Mouse (Mus musculus) layer of hippocampus, adult 2 months (tissue): ENCODE results near the gene Vill. TPM values are rescaled to one million over a fixed set of nuclear protein-coding genes. Genes with fewer than 3 reads are reported as not detected.

Experiments
- DNase-seq, 2 experiments: peaks; one replicate each; pipeline ENCODE4 v3.0.0; 2022; ENCODE audit warnings: low spot score in 2 of 2
- H3K27ac ChIP-seq: fragments of 200-600 bp; 2 replicates; pipeline ENCODE4 v1.8.1; 2022
- H3K4me3 ChIP-seq: fragments of 200-600 bp; 2 replicates; pipeline ENCODE4 v1.8.1; 2022; ENCODE audit warnings: mild to moderate bottlenecking
- CTCF ChIP-seq: fragments of 200-600 bp; conservative IDR thresholded peaks from 2 replicates; pipeline ENCODE4 v1.8.1; 2022; ENCODE audit warnings: antibody characterized with exemption, mild to moderate bottlenecking, moderate library complexity
- total RNA-seq, 2 experiments: library from RNA; stranded (reverse); gene quantifications; 2 replicates each; pipeline ENCODE4 v1.2.3; 2021

The Vill gene
- total RNA-seq, 2 experiments from 2014 or later, result 0.54 to 0.71 TPM

GRCm38 (mm10) chr9:119040101-119040775, 12.3 kb upstream of the Vill start:
- no peak for TF ChIP-seq CTCF
- H3K27ac ChIP-seq, result no peak overlapping the region
- H3K4me3 ChIP-seq, result no peak overlapping the region
- no peak for DNase-seq

GRCm38 (mm10) chr9:119048182-119048903, 4.2 kb upstream of the Vill start:
- Histone ChIP-seq H3K4me3 (no peak overlapping the region), H3K27ac (no peak overlapping the region)
- TF ChIP-seq CTCF, result no peak
- no peak for DNase-seq

- no peak for DNase-seq
- Histone ChIP-seq H3K4me3 (no peak overlapping the region), H3K27ac (no peak overlapping the region)
- peak; percentile 21 for TF ChIP-seq CTCF
These were observed 1.4 kb upstream of the Vill start for GRCm38 (mm10) chr9:119051158-119051557.

GRCm38 (mm10) chr9:119053964-119054576, 1.5 kb downstream of the Vill start:
- TF ChIP-seq CTCF, result no peak
- Histone ChIP-seq H3K4me3 (no peak overlapping the region), H3K27ac (no peak overlapping the region)
- no peak for DNase-seq

GRCm38 (mm10) chr9:119055336-119055735, 2.8 kb downstream of the Vill start:
- H3K27ac ChIP-seq, result no peak overlapping the region
- H3K4me3 ChIP-seq, result no peak overlapping the region
- no peak for DNase-seq
- no peak for TF ChIP-seq CTCF

GRCm38 (mm10) chr9:119058245-119058644, 5.7 kb downstream of the Vill start:
- no peak for TF ChIP-seq CTCF
- DNase-seq, result no peak
- no peak overlapping the region for H3K4me3 ChIP-seq

GRCm38 (mm10) chr9:119060701-119061100, 8.1 kb downstream of the Vill start:
- Histone ChIP-seq H3K27ac (no peak overlapping the region), H3K4me3 (no peak overlapping the region)
- no peak for TF ChIP-seq CTCF
- DNase-seq, result no peak

More at GRCm38 (mm10) chr9:119058245-119058644, 5.7 kb downstream of the Vill start:
- H3K27ac ChIP-seq, result no peak overlapping the region

- Histone ChIP-seq H3K4me3 (no peak overlapping the region), H3K27ac (no peak overlapping the region)
- no peak for TF ChIP-seq CTCF
- DNase-seq, result no peak
These were observed 10.6 kb downstream of the Vill start for GRCm38 (mm10) chr9:119063036-119063644.

GRCm38 (mm10) chr9:119064296-119064695, 11.7 kb downstream of the Vill start:
- no peak for TF ChIP-seq CTCF
- Histone ChIP-seq H3K4me3 (no peak overlapping the region), H3K27ac (no peak overlapping the region)
- no peak for DNase-seq

- Histone ChIP-seq H3K27ac (no peak overlapping the region), H3K4me3 (no peak overlapping the region)
- TF ChIP-seq CTCF, result peak; percentile 98; the same call in 1 of the 2 replicates
- DNase-seq, result peak; percentile 75 to 87
These were observed 15.0 kb downstream of the Vill start for GRCm38 (mm10) chr9:119067601-119068000.

GRCm38 (mm10) chr9:119068266-119068665, 15.7 kb downstream of the Vill start:
- no peak for TF ChIP-seq CTCF
- DNase-seq, result no peak
- no peak overlapping the region for H3K27ac ChIP-seq
- H3K4me3 ChIP-seq, result no peak overlapping the region

GRCm38 (mm10) chr9:119070173-119070825, 17.7 kb downstream of the Vill start:
- H3K4me3 ChIP-seq, result no peak overlapping the region
- no peak overlapping the region for H3K27ac ChIP-seq
- no peak for TF ChIP-seq CTCF
- no peak for DNase-seq
